Mouse (Mus musculus): ENCODE measurements at regions not wholly inside any gene's neighbourhood (a gene's known extent, or its start where the extent isn't known, plus 50 kb on each side); places are given as distances from the start of the nearest gene placed in this dataset.

DNA sequence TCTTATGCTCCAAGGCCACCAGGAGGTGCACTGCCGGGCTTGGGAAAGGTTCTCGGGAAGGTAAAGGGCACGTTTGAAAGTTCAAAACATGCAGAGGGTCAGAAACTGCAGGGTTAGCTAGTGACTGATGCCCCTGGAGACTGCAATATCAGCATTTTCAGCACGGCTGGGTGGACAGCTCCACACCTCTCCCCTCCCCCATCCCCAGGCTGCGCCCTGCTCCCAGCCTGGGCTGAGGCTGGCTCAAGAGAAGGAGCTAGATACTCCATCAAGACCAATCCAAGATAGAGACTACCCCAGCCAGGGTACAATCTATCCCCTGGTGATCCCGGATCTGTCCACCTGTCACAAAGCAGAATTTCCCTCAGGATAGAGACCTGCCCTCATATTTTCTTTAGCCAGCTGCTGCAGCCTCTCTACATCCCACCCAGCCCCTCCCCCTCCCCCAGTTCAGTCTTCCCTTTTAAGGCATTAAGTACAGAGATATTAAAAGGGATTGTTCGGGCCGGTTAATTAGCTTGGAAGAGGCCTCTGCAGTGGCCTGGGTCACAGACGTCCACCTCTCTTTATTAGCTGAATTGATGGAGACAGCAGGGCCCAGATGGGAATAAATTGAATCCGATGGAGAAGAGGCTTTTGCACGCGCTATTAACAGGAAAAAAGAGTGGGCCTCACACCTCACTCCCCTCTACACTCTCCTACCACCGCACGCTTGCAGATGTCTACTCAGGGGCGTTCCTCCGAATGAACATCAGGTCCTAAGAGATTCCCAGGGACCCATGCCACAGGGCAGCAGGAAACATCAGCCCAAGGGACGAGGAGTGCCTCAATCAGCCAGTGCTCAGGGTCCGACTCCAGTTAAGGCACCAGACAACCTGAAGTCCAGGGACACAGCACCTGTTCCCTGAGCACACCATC lies 119.8 kb downstream of the Plxna1 start:
- no peak for ATAC-seq (replicated peaks; ENCODE audit: poor library complexity, severe bottlenecking)

DNA sequence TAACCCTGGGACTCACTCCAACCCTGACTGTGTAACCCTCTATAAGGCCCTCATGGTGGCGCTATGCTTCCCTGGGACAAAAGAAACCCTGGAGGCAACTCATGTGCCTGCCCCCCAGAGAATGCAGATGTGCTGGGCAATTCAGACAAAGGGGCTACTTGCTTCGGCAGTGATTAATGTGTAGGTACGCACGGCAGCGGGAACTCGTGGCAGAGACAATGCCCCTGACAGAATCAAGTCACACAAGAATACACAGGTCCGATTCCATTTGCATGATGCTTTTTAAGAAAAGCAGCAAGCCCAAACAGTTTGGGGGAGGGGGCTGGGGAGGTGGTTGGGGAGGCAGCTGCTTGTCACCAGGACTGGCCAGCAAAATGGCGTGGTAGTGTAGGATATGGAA lies 116.9 kb downstream of the Plxna1 start:
- ATAC-seq (replicated peaks; ENCODE audit: poor library complexity, severe bottlenecking), result no peak

DNA sequence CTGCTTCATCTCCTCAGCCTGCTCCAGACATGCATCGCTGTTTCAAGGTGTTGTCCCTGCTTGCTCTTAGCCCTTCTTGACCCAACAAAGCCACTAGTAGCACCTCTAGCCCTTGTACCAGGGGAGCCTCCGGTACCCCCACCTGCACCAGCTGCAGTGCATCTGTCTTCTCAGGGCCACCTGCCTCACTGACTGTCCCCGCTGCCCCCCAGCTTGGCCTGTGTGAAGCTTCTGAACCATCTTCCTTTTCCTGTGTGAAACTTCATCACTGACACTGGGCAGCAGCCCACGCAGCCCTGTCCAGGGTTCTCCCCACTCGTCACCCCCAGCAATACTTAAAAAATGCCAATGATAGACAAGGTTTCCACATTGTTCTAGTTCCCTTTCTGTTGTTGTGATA lies 116.2 kb downstream of the Plxna1 start:
- no peak for ATAC-seq (replicated peaks; ENCODE audit: poor library complexity, severe bottlenecking)

DNA sequence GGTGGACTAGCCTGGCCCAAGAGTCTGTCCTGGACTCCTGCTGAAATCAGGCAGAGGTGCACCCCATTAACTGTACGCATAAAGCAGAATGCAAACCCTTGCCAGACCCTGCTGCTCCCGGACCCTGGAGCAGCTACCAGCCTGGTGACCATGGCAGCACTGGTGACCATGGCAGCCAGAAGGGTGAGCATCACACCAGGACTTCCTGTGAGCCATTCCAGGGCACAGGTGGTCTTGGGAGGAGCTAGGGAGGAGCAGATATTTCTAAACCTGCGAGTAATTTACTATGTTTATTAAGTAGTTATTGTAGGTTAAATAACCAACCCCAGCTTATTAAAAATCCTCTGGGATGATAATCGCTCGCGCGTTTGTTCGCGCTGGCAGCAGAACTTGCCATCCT lies 113.8 kb downstream of the Plxna1 start:
- ATAC-seq (replicated peaks; ENCODE audit: poor library complexity, severe bottlenecking), result no peak

DNA sequence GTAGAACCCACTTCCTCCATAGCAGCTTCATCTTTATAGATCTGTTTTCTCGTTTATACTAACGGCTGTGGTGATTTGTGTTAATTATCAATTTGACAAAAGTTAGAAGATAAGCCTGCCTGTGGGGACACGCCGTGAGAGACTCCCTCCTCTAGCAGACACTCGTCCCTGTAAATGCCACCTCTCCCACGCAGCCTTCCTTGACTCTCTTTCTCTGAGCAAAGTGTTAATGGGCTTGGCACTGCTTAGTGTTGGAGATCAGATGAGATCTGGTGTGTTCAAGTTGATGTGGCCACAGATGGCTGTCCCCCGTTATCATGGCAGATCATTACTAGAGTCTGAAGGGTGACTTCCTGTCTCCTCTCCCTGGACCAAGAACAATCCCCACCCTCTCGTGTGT lies 113.1 kb downstream of the Plxna1 start:
- ATAC-seq (replicated peaks; ENCODE audit: poor library complexity, severe bottlenecking), result no peak

DNA sequence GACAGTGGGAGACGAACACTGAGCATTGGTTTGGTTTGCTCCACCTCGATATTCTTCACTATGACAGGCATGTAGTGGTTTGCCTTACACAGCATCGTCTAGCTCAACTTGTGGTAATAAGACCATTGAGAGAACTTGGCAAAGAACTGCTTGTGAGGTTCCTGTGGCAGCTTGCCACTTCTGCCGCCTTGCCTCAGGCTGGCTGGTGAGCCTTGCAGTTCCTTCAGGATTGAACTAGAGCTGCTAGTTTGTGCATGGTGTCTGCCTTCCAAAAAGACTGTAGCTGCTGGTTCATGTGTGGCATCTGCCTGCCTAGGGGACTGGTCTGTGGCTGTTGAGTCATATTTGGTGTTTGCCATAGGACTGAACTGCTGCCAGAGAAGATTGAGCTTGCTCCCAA lies 110.8 kb downstream of the Plxna1 start:
- ATAC-seq (replicated peaks; ENCODE audit: poor library complexity, severe bottlenecking), result no peak

DNA sequence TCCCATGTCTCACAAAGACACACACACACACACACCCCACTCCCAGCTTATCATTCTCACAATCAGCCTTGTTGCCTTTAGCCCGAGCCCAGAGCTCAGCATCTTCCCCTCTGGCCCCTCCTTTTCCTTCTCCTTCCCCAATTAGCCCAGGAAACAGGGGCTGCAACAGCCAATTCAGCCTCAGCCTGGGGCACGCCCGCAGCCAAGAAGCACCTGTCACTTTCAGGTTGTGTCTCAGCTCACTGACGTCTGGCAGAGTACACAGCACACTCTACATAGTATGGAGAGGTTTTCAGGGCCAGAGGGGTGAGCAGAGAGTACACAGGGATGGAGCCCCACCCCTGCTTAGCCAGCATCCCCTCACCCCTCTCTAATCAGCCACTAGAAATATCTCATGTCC lies 106.4 kb downstream of the Plxna1 start:
- no peak for ATAC-seq (replicated peaks; ENCODE audit: poor library complexity, severe bottlenecking)

DNA sequence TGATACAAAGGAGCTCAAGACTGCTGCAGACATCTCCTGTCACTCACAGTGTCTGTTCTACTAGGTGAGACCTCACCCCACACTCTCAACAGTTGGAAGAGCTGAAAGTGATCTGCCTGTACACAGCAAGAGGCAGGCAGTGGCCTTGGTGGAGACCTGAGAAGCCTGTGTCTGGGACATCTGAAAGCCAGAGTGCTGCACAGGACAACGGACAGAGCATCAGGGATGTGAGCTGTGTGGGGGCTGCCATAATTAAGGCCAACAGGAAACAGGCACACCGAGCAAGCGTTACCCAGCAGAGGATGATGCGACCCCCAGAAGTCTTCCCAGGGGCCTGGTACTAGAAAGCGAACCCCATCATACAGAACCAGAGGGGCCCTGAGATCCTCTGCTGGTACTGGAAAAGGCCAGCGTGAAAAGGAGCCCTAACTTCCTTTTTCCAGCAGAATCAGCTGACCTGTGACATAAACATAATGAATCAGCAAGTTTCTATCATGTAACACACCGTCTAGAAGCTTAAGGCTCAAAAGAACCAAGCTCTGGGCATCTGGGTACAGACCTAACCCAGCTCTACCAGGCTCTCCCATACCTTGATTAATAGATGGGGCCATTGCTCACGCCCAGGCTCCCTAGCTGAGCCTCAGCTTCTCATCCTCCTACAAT lies 105.7 kb downstream of the Plxna1 start:
- ATAC-seq (replicated peaks; ENCODE audit: poor library complexity, severe bottlenecking), result peak; percentile 70

DNA sequence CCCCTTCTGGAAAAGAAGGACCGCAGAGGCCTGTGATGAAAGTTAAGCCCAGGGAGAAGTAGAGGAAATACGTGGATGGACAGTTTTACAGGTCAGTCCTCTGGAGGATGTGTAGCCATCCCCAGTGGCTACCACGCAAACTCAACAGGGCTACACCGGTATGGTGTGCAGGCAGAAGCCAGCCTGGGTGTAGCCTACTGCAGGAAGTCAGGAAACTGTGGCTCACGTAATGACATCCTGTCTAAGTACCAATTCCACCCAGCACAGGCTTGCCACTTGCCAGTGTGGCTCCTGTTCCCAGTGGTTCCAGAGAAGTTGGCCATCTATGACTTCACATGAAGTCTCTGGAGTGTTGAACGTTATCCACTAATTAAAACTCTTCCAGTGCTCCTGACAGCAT lies 105.0 kb downstream of the Plxna1 start:
- no peak for ATAC-seq (replicated peaks; ENCODE audit: poor library complexity, severe bottlenecking)

DNA sequence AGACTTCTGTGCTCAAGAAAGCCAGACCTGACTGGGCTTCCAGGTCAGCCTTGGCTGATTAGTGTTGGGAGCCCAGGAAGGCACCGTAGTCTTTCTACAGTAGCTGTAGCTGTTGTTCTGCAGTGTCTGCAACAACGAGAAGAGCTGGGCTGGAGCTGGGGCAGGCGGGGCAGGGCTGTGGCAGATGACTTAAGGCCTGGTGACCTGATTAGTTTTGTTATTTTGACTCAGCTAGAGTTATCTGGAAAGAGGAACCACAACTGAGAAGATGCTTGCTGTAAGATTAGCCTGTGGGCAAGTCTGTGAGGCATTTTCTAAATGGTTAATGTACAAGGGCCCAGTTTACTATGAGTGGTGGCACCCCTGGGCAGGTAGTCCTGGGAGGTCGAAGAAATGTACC lies 104.3 kb downstream of the Plxna1 start:
- ATAC-seq (replicated peaks; ENCODE audit: poor library complexity, severe bottlenecking), result peak; percentile 56

DNA sequence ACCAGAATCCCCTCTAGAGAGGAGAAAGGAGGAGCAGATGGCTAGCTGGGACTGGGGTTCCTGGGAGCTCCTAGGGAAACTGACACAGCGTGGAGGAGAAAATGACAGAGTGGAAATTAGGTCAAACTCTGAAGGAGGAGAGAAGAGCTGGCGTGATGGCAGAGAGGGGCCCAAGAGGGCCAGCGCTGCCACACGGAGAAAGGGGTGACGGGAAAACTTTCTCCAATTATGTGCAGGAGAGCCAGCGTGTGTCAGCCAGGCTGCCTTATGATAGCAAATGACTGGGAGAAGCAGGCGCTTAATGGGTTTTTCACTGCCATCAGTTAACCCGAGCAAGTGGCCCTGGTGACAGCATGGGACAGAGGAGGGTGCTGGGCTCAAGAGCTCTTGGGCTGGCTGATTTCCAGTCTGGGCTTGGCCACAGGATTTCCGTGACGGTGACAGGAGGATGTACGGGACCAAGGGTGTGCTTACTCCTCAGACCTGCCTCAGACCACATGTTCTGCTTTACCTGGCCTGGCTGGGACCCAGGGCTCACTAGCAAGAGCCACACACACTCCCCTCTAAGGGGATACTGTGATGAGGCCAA lies 102.9 kb downstream of the Plxna1 start:
- ATAC-seq (replicated peaks; ENCODE audit: poor library complexity, severe bottlenecking), result no peak

DNA sequence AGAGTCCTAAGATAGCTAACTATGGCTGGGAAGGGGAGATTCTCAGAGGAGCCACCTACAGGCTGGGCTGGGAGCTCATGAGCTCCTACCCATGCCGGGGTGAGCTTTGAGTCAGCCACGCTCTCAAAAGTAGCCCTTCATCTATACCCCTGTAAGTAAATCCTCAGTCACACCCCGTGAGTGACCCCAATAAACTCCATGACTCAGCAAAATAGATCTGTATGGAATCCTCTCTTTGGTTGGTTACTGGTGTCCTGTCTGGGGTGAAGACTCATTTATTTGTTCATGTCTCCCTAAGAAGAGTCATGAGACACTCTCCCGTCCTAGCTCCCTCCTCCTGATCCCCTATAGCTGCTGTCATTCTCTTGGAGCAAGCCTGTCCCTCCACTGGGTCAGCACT lies 99.5 kb downstream of the Plxna1 start:
- no peak for ATAC-seq (replicated peaks; ENCODE audit: poor library complexity, severe bottlenecking)

DNA sequence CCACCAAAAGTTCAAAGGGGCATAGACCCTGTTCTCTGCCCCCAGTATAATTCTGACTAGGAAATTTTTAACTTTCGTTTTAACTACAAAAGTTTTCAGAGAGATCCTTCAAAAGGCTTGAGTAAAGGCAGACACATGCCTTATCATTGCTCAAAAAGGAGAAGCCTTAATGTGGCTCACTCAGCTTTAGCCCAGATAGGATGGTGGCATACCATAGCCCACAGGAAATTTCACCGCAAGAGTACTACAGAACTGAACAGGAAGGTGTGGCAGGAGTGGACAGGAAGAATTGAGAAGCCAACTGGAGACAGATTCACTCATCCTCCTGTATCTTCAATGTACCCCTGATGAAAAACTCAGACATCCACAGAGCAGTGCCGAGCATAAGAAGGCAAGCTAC lies 97.1 kb downstream of the Plxna1 start:
- peak; percentile 79 for ATAC-seq (replicated peaks; ENCODE audit: poor library complexity, severe bottlenecking)
